Mouse (Mus musculus) CH12.LX (cell line): ENCODE measurements around the gene Dbndd2. TPM values are rescaled to one million over a fixed set of nuclear protein-coding genes. Genes with fewer than 3 reads are reported as not detected.

ENCODE experiments used
- DNase-seq: peaks from one replicate; pipeline ENCODE4 v3.0.0-alpha.2; 2013; ENCODE audit errors: extremely low read depth
- H3K27ac ChIP-seq: 2 replicates; pipeline ENCODE4 v1.5.1; 2012; ENCODE audit warnings: low read depth, mild to moderate bottlenecking, control low read depth, moderate library complexity; ENCODE audit not compliant: insufficient read depth
- H3K27me3 ChIP-seq: replicated peaks from 2 replicates; pipeline ENCODE3; 2012; ENCODE audit warnings: inconsistent platforms
- H3K36me3 ChIP-seq, 2 experiments: replicated peaks in 1 of 2; 2 replicates each; pipeline versions ENCODE3 to v1.6.1; 2012; ENCODE audit warnings: inconsistent platforms in 1 of 2, low read length in 1 of 2, mild to moderate bottlenecking in 1 of 2, mixed read lengths in 1 of 2, moderate library complexity in 1 of 2; ENCODE audit not compliant: control insufficient read depth in 1 of 2, insufficient read depth in 1 of 2
- H3K4me1 ChIP-seq, 2 experiments: 2 replicates each; pipeline ENCODE4 v1.6.1; 2012; ENCODE audit warnings: inconsistent platforms in 1 of 2, moderate library complexity in 1 of 2; ENCODE audit not compliant: insufficient read depth in 2 of 2, control insufficient read depth in 1 of 2
- H3K4me2 ChIP-seq: 2 replicates; pipeline ENCODE4 v1.6.1; 2012; ENCODE audit warnings: low read depth, mild to moderate bottlenecking, control low read depth; ENCODE audit not compliant: poor library complexity, insufficient read depth, severe bottlenecking
- H3K4me3 ChIP-seq, 3 experiments: fragments of 150-350 bp in 1 of 3; sonication (generic) in 1 of 3; replicated peaks in 1 of 3; 2 replicates each; pipeline versions ENCODE3 to v1.5.1; 2011 to 2012; ENCODE audit warnings: low read depth in 2 of 3, low read length in 2 of 3, mild to moderate bottlenecking in 2 of 3, moderate library complexity in 2 of 3, control low read depth in 1 of 3, improper control_type of control experiment in 1 of 3, inconsistent platforms in 1 of 3, mixed read lengths in 1 of 3; ENCODE audit not compliant: poor library complexity in 1 of 3
- H3K79me2 ChIP-seq: replicated peaks from 2 replicates; pipeline ENCODE4 v1.6.1; 2012; ENCODE audit warnings: mild to moderate bottlenecking, moderate library complexity; ENCODE audit not compliant: control insufficient read depth, poor library complexity, insufficient read depth, severe bottlenecking; ENCODE audit errors: extremely low read depth
- H3K9ac ChIP-seq: 2 replicates; pipeline ENCODE4 v1.6.1; 2012; ENCODE audit warnings: low read depth, mild to moderate bottlenecking, control low read depth, moderate library complexity; ENCODE audit not compliant: insufficient read depth
- H3K9me3 ChIP-seq: replicated peaks from 2 replicates; pipeline ENCODE3; 2012; ENCODE audit warnings: low read length, inconsistent platforms, mixed read lengths
- BHLHE40 ChIP-seq: IDR thresholded peaks from 2 replicates; pipeline ENCODE4 v1.6.1; 2011; ENCODE audit warnings: mild to moderate bottlenecking, low read depth, low read length, improper control_type of control experiment
- CHD1 ChIP-seq: IDR thresholded peaks from 2 replicates; pipeline ENCODE4 v1.6.1; 2012; ENCODE audit warnings: low read depth, low read length, improper control_type of control experiment, inconsistent platforms
- E2F4 ChIP-seq: IDR thresholded peaks from 2 replicates; pipeline ENCODE4 v1.6.1; 2011; ENCODE audit warnings: low read depth, low read length, improper control_type of control experiment; ENCODE audit not compliant: insufficient replicate concordance
- ELF1 ChIP-seq: IDR thresholded peaks from 2 replicates; pipeline ENCODE4 v1.6.1; 2014; ENCODE audit warnings: low read depth, mild to moderate bottlenecking, inconsistent platforms, low read length, improper control_type of control experiment
- ETS1 ChIP-seq: conservative IDR thresholded peaks from 2 replicates; pipeline ENCODE4 v1.6.1; 2012; ENCODE audit warnings: low read depth, mild to moderate bottlenecking, inconsistent platforms, low read length, improper control_type of control experiment, moderate library complexity
- GABPA ChIP-seq: IDR thresholded peaks from 2 replicates; pipeline ENCODE4 v1.6.1; 2012; ENCODE audit warnings: low read depth, low read length, improper control_type of control experiment, inconsistent platforms; ENCODE audit not compliant: insufficient replicate concordance
- HCFC1 ChIP-seq: IDR thresholded peaks from 2 replicates; pipeline ENCODE4 v1.6.1; 2012; ENCODE audit warnings: low read depth, mild to moderate bottlenecking, inconsistent platforms, low read length, improper control_type of control experiment
- JUND ChIP-seq: conservative IDR thresholded peaks from 2 replicates; pipeline ENCODE4 v1.6.1; 2011; ENCODE audit warnings: low read depth, low read length, improper control_type of control experiment
- PAX5 ChIP-seq: IDR thresholded peaks from 2 replicates; pipeline ENCODE4 v1.6.1; 2012; ENCODE audit warnings: low read length, inconsistent platforms, mixed read lengths
- POLR2AphosphoS2 ChIP-seq: IDR thresholded peaks from 2 replicates; pipeline ENCODE4 v1.6.1; 2011; ENCODE audit warnings: low read depth, low read length, improper control_type of control experiment
- RAD21 ChIP-seq: IDR thresholded peaks from 2 replicates; pipeline ENCODE4 v1.6.1; 2011; ENCODE audit warnings: low read depth, mild to moderate bottlenecking, low read length, improper control_type of control experiment, moderate library complexity
- SIN3A ChIP-seq: IDR thresholded peaks from 2 replicates; pipeline ENCODE4 v1.6.1; 2012; ENCODE audit warnings: low read length, improper control_type of control experiment, inconsistent platforms
- UBTF ChIP-seq: IDR thresholded peaks from 2 replicates; pipeline ENCODE4 v1.6.1; 2012; ENCODE audit warnings: low read depth, mild to moderate bottlenecking, inconsistent platforms, low read length, improper control_type of control experiment, moderate library complexity
- USF1 ChIP-seq: IDR thresholded peaks from 2 replicates; pipeline ENCODE4 v1.6.1; 2014; ENCODE audit warnings: low read depth, mild to moderate bottlenecking, inconsistent platforms, low read length, improper control_type of control experiment
- USF2 ChIP-seq: conservative IDR thresholded peaks from 2 replicates; pipeline ENCODE4 v1.6.1; 2011; ENCODE audit warnings: low read depth, low read length, improper control_type of control experiment
- ZKSCAN1 ChIP-seq: IDR thresholded peaks from 2 replicates; pipeline ENCODE4 v1.6.1; 2012; ENCODE audit warnings: low read depth, inconsistent platforms, low read length, improper control_type of control experiment, borderline replicate concordance
- ZMIZ1 ChIP-seq: IDR thresholded peaks from 2 replicates; pipeline ENCODE4 v1.6.1; 2012; ENCODE audit warnings: low read depth, mild to moderate bottlenecking, inconsistent platforms, low read length, improper control_type of control experiment
- dilution Hi-C: fragments of 300-500 bp; cut with MboI; formaldehyde crosslinking; loops from 2 replicates; pipeline ENCODE4 v1.14.3; 2020; ENCODE audit warnings: low sequenced_read_pairs; ENCODE audit not compliant: extremely low pct_unique_long_range_greater_than_20kb, extremely low pct_ligation_motif_present
- in situ Hi-C: fragments of 300-500 bp; cut with MboI; formaldehyde crosslinking; loops from 3 replicates; pipeline ENCODE4 v1.14.3; 2019; ENCODE audit warnings: low sequenced_read_pairs, low pct_ligation_motif_present, low pct_unique_long_range_greater_than_20kb, mixed read lengths
- polyA plus RNA-seq: library from polyadenylated mRNA; unstranded; fragments of >175 nt; gene quantifications from 2 replicates; pipeline ENCODE4 v1.2.1, GENCODE M21; 2012; ENCODE audit warnings: low read depth; ENCODE audit not compliant: insufficient read length
- total RNA-seq, 2 experiments: library from RNA; depleted of rRNA; stranded (reverse); fragments of 300-350 nt in 1 of 2; fragments of >200 nt in 1 of 2; gene quantifications; 2 replicates each; pipeline ENCODE4 v1.2.3; 2012 to 2014

Gene Dbndd2
- total and polyA plus RNA-seq, 3 experiments, result 0.53 to 5.7 TPM; not detected in 1

DNA sequence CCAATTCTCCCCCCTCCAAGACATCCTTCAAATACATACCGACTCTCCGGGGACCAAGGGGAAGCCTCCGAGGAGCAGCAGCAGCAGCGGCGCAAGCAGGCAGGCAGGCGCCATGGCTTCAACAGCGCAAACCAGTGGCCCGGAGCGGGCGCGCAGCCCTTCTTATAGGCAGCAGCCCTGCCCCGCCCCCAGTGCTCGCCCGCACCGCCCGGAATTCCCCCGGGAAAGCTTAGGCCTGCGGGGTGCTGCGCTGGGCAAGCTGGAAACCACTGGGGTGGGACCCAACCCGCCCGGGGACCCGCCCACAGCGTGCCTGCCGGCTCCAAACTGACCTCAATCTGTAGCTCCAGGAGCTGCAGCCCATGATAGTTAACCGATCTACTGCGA is 42.9 kb upstream of the Dbndd2 start (continued):
- TF ChIP-seq CHD1 (no peak), BHLHE40 (peak; percentile 72; the same call in 1 of the 2 replicates), HCFC1 (peak; percentile 49; the same call in 1 of the 2 replicates), RAD21 (peak; percentile 5), SIN3A (peak; percentile 64; the same call in 1 of the 2 replicates), POLR2AphosphoS2 (peak; percentile 84; the same call in 1 of the 2 replicates), JUND (no peak), ZKSCAN1 (no peak)

DNA sequence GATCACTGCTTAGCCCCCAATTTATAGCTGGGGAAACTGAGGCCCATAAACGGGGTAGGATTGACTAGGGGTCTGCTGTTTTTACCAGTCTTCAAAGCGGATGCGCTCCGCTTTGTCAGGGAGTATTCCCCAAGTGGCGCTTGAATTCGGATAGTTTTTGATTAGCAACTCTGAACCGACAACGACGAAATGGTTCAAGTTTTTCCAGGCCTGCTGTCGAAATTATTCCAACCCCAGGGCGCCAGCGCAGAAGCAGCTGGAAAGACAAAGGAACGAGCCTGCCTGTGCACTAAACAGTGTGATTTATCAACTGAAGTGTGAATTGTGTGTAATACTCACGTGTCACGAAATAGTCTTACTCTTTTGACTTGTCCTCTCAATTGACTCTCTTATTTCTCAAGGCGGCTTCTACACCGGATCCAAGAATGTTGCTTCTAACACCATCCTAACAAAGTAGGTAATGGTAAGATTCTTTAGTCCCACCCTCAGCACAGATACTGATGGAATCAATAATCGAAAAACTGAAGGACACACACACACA is 42.4 kb upstream of the Dbndd2 start, which contains the start of gene Sdc4:
Gene Sdc4, minus strand, starts transcription at position 428 of the 541 bp plus-strand sequence.
- Histone ChIP-seq H3K4me3 (peak within 1 kb of the TSS; percentile 58 to 72 (median 63)), H3K9me3 (no peaks in the 10 kb centered on the region), H3K79me2 (peaks cover 31% of the 10 kb centered on the region), H3K27me3 (peaks cover 20% of the 10 kb centered on the region), H3K36me3 (peaks cover 0 to 15% of the 10 kb centered on the region in 2 experiments), H3K27ac (peak within 1 kb of the TSS; percentile 10; the same call in 1 of the 2 replicates), H3K4me1 (peaks cover 14 to 51% of the 10 kb centered on the region in 2 experiments; a peak in 3 of 4 replicates), H3K9ac (peak within 1 kb of the TSS; percentile 87), H3K4me2 (peak within 1 kb of the TSS; percentile 77)
- dilution Hi-C loops, result no loop called here
- in situ Hi-C loops, result no loop called here
- no peak for TF ChIP-seq JUND
- no peak for TF ChIP-seq ELF1
- TF ChIP-seq E2F4, result no peak
- TF ChIP-seq CHD1, result no peak
- no peak for TF ChIP-seq ZMIZ1
- TF ChIP-seq USF1, result no peak
- no peak for TF ChIP-seq USF2
- DNase-seq, result no peak

DNA sequence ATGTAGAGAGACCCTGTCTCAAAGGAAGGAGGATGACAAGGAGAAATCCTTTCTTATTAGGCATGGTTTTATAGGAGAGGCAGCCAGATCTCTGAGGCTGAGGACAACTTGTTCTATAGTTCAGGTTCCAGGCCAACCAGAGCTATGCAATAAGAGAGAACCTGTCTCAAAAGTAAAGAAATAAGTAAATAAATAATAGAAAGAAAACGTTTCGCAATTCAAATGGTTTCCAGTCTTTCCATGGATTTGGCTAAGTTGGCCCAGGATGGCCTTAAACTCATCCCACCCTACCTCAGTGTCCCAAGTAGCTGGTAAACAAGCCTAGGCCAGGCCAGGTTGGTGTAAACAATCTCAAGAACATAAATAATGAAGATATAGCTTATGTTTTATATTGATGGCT is 41.2 kb upstream of the Dbndd2 start:
- Histone ChIP-seq H3K9me3 (peaks cover 4% of the 10 kb centered on the region), H3K4me3 (no peak overlapping the region), H3K4me1 (peaks cover 14 to 39% of the 10 kb centered on the region in 2 experiments; a peak in 3 of 4 replicates), H3K27ac (no peak overlapping the region), H3K9ac (no peak overlapping the region), H3K36me3 (peaks cover 0 to 7% of the 10 kb centered on the region in 2 experiments)
- no peak for DNase-seq
- in situ Hi-C loops, result no loop called here
- TF ChIP-seq ETS1, result no peak
- TF ChIP-seq GABPA, result no peak
- no peak for TF ChIP-seq UBTF
- TF ChIP-seq PAX5, result no peak
- no peak for TF ChIP-seq CHD1
- no peak for TF ChIP-seq SIN3A
- TF ChIP-seq, all 38 proteins: peak for 0
- Histone ChIP-seq H3K27me3 (peaks cover 32% of the 10 kb centered on the region), H3K4me2 (no peak overlapping the region), H3K79me2 (peaks cover 20% of the 10 kb centered on the region)
- dilution Hi-C loops, result no loop called here
